Mouse (Mus musculus) skeletal muscle tissue, adult 2 months (tissue): ENCODE results near the gene Ccnyl1.
"Not testable (repeated sequence)": the region's sequence is repeated elsewhere in the genome, so short reads cannot be mapped to it uniquely, and the experiment has no call there.

ENCODE experiments used
- DNase-seq: peaks from one replicate; pipeline ENCODE4 v3.0.0-alpha.2; 2012; ENCODE audit warnings: low read depth, low spot score

Gene Ccnyl1

DNA sequence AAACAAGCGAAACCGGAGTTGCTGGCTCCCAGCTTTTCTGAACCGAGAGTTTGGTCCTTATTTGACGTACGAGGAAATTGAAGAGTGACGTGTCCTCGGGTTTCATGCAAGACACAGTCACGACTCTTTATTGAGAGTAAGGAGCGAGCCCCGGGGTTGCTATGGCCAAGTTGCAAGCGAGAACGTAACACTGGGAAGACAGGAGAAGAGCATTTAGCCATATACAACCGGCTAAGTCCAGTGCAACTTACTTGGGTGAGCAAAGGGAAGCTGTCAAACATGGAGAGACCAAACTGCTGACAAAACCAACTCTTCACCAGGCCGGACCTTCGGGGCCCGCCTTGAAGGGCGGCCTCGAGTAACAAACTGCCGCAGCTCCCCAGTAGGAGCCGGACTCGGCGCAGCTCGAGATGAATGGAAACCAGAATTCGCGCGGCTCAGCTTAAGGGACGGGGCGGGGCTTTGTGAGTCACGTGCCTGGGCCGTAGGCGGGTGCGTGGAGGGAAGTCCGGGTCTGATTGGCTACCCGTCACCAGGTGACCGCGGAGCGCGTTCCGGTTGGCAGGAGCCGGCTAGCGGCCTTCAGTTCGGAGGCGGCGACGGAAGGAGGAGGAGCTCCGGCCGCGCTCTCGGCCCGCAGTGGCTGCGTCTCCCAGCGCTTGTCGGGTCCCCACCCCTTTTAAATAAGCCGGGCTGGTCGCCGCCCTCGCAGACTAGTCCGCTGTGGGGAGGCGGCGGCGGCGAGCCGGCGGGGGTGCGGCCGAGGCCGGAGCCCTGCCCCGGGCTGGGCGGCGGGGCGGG, at the start of gene Ccnyl1:
Gene Ccnyl1 (plus strand): TSS at position 243 of the 801 bp plus-strand sequence.
- peak; percentile 99 for DNase-seq

DNA sequence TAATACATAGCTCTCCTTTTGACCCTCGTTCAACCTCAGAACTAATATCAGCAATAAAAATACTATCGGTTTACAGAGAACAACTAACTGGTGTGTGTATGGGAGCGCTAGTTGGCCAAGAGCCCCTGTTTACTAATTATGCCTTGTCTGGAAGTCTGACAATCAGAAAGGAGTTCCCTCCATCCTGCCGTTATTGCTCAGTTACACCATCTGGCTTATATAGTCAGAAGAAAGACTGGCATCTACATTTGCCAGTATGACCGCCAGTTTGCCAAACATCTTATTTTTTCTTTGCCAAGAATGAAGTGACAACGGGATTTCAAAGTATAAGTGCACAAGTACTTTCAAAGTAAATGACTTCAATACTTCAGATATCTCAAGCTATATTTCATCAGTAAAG, 49.2 kb upstream of the Ccnyl1 start:
- DNase-seq: no peak

DNA sequence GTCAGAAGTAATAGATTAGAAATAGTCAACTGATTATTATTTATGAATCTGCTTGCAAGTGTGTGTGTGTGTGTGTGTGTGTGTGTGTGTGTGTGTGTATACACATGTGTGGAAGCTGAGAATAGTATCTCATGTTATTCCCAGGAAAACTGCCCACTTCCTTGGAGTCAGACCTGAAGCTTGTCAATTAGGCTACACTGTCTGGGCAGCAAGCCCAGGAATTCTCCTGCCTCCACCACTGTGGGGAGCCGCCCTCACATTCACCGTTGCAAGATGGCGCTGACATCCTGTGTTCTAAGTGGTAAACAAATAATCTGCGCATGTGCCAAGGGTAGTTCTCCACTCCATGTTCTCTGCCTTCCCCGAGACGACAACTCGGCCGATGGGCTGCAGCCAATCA, 47.7 kb upstream of the Ccnyl1 start:
- DNase-seq: not testable (repeated sequence)

DNA sequence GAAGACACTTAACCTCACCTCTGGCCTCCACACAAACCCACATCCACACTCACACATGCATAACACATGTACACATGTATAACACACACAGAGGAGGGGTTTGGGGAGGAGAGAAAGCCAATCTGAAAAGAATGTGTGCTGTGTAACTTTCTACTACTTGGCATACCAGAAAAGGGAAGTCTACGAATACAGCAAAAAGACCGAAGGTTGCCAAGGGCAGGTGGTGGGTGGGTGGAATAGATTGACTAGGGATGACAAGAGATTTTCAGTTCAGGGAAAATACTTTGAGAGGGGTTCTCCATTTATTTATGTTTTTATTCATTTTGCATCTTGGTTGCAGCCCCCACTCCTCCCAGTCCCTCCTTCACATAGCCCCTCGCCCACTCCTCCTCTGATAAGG, 45.7 kb upstream of the Ccnyl1 start:
- DNase-seq: no peak

DNA sequence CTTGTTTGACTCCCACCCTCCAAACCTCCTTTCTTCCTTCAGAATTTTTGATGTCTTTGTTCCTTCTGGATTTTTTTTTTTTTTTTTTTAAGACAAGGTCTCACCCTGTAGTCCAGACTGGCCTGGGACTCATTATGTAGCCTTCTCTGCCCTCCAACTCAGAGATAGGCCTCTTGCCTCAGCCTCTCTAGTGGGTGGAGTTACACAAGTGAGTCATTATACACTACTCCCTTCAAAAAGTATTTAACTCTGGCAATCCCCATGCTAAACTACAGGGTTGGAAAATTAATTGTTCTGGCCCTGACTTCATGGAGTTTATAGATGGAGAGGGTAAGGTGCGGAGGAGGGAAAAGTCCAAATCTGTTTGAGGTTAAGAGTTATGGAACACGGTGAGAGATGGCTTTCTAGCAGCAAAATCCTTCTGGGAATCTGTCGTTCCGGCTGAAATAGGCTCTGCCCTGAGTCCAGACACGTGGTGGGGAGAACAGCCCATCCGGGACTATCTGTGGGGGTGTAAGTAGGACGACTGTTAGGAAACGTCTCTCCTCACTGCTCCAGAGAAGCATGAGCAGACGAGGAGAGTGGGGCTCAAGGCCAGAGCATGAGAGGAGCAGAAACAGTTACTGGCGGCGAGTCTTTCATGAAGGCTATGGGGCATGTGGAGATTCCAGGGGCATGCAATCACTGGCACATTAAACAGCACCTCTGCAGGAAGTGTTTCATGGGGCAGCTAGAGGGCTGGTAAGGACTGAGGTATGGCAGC, 40.7 kb upstream of the Ccnyl1 start:
- peak; percentile 30 for DNase-seq

DNA sequence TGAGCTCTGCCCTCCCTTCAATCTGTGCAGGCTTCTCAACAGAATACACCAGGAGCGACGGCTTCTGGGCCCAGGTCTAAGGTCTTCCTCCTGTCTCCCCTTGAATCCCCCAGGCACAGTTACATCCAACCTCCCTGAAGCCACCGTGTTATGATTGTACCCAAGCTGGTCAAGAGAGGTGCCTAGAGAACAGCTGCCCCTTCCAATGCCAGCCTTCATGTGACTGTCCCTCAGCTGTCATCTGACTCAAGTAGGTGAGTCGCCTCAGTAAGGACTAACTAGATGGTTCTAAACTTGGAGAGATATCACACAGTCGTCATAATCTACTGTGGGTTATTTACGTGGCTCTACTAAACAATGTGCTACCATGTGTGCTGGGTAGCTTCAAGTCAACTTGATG, 36.6 kb upstream of the Ccnyl1 start:
- no peak for DNase-seq

DNA sequence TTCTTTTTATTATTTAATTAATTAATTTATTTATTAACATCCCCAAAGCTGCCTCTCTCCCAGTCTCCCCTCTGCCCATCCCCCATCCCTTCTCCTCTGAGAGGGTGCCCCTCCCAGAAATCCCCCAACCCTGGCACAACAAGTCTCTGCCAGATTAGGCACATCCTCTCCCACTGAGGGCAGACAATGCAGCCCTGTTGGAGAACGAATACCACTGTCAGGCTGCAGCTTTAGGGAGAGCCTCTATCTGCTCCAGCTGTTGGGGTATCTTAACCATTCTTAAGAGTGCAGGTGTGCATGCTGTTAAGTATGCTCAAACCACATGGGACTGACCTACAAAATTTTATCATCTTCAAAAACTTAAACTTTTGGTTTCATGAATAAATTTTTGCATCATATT, 34.8 kb upstream of the Ccnyl1 start:
- no peak for DNase-seq

DNA sequence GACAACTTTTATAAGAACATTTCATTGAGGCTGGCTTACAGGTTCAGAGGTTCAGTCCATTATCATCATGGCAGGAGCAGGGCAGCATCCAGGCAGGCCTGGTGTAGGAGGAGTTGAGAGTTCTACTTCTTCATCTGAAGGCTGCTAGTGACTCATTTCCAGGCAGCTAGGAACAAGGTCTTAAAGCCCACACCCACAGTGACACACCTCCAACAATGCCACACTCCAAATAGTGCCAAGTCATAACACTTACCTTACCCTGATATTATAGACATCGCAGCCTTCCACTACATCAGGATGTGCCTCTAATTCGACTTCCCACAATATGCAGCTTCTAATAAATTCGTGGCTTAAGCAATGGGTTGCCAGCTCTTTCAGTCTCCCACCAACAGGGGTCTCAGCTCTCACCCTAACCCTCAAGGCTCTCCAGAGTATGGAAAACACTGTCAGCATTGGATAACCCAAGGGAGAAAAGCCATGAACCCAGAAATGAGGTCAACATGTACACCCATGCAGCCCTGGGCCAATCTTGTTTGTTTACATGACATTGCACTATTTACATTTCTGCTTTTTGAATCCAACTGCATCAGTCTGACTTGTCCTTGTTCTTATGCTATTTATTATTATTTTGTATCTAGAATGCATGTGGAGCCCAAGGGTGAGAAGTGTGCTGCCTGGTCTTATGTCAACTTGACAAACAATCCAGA, 33.7 kb upstream of the Ccnyl1 start:
- no peak for DNase-seq

DNA sequence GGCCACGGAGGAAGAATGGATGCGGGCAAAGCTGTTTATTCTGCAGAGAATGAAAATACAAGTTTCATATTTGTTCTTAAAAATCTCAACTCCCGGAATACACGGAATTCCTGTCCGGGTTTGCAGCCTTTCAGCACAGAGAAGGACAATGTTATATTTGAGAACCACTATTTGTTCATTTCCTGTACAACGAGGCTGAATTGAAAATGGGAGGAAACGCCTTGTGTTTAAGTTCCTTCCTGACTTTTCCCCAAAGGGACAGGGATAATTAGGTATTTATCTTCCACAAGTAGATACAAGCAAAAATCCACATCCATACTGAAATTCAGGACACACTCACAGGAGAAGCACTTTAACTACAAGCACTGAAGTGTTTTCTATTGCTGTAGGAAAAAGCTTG, 31.4 kb upstream of the Ccnyl1 start:
- no peak for DNase-seq

DNA sequence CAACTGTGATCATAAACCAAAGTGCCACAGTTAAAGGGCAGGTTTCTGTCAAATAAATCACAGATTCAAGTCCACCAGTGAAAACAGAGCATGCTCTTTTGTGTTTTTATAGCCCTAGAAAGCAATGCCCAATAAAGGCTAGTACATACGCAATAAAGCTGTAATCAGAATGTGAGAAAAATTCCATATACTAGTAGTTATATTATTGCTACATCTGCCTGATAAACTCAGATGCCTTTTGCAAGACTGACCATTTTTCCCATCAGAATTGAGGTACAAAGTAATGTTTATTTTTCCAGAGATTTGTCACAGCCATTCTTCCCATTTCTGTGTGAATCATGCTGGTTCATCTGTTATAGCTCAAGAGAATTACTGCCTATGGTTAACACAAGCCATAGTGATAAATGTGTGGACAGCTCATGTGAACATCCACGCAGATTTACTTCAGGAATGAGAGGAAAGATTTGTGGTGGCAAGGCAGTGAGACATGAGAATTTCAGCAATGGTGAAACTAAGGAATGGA, 23.1 kb upstream of the Ccnyl1 start:
- no peak for DNase-seq

DNA sequence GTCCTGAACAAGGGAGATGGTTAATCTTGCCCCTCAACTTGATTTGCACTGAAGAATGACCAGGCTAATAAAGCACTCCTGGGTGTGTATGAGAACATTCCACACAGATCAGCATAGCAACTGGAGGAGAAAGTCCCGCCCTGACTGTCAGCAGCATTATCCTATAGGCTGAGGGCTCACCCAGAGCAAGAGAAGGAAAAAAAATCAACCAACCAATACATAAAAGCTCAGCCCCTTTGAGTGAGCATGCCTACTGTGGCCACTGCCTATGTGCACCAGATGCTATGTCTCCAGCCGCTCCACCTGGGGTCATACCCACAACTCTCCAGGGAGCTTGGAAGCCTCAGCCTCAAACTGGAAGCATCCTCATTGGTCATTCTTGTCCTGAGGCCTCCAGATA, 20.8 kb upstream of the Ccnyl1 start:
- no peak for DNase-seq

DNA sequence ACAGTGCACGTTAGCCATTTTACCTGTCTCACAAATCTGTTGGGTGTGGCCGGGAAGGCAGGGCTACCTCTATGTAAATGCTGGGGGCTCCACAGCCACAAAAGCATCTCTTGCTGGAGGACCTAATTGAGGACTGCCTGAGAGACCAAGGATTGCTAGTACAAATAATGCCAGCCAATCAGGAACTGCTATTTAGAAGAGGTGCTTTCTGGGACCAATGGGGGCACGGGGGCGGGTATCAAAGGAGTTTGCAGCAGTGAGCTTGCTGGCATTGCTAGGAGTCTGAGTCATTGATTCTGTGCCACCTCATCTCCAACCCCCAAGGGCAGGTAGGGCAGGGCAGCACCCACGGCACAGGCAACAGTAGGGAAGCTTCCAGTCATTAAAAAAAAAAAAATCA, 16.3 kb upstream of the Ccnyl1 start:
- no peak for DNase-seq

DNA sequence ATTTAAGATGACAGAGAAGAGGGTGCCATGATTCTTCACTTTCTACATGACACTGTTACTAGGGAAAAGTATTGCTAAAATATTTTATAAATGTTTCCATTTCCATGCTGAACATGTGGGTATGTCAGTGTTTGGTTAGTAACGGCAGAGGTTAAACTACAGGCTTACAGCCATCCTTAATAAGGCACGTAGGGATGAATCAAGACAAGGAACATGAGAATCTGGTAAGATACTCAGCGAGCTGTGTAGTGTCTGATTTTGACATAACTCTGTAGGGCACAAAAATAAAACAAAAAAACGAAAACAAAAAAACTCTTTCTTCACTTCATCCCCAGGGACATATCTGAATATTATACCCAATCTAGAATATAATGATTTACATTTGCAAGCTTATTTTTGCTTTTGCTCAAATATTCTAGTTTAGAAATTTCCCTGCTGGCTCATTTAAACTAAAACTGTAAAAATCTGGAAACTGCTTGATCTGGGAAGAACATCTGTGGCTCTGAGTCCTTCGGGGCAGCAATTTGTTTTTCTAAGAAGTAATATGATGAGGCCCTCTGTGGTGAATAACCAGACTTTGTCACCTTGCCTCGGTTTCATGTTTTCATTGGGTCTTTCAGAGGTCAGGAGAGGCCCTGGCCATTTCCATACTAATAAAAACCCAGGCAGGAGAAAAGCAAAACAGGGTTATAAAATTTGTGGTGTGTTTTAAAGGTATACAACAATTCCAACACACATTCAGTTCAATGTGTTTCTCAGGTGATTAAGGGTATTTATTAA, 14.0 kb upstream of the Ccnyl1 start:
- peak; percentile 44 for DNase-seq

DNA sequence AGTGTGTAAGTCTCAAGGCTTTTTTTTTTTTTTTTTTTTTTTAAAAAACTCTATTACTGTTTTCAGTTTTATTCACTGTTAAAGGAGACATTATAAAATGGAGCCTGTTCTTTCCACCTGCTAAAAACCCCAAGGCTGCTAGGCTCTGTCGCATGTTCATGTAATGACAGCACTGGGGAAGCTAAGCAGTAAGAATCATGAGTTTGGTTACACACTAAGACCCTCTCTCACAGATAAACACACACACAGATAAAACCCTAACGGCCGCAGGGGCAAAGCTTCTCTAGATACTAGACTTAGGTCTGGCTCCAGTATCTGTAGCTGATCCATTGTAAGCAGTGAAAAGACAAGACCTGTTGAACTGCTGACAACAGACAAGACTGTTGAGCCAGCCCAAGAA, 8.8 kb upstream of the Ccnyl1 start:
- DNase-seq: no peak

DNA sequence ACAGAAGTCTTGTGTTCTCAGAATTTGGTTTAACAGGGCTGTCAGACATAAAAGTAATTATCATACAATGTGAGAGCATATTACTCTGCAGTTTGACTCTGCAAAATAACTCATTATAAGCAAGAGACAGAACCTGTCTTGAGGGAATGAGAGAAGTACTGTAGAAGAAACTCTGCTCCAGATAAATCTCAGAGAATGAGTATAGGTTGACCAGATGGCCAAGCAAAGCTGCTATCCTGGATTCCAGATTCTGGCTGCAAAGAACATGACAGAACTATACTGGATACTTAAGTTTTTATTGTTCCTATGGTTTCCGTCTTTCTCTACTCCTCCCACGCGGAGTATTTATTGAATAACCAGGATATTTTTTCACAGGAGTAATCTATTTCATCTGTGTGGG, 7.2 kb upstream of the Ccnyl1 start:
- no peak for DNase-seq

DNA sequence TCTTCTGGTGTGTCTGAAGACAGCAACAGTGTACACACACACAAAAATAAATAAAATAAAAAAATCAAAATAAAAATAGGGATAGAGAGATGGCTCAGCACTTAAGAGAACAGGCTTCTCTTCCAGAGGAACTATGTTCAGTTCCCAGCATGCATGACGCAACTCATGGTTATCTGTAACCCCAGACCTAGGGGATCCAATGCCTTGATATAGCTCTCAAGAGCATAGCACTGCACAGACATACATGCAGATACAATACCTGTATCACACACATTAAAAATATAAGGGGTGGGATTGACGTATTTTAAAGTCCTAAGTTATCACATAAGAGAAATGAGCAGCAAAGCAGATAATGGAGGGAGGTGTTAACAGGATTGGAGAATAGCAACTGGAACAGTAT, 5.8 kb upstream of the Ccnyl1 start:
- no peak for DNase-seq

DNA sequence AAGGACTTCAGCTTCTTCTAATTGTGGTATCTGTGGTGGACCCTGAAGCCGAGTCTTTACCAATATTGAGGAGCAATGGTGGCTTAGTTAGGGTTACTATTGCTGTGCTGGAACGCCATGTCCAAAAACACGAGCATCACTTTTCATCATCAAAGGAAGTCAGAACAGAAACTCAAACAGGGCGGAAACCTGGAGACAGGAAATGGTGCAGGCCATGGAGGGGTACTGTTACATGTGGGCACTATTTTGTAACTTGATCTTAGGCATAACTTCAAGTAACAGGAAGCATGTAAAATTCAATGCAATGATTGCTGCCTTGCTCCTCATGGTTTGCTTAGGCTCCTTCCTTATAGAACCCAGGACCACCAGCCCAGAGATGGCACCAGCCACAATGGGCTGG, 2.2 kb upstream of the Ccnyl1 start:
- no peak for DNase-seq

DNA sequence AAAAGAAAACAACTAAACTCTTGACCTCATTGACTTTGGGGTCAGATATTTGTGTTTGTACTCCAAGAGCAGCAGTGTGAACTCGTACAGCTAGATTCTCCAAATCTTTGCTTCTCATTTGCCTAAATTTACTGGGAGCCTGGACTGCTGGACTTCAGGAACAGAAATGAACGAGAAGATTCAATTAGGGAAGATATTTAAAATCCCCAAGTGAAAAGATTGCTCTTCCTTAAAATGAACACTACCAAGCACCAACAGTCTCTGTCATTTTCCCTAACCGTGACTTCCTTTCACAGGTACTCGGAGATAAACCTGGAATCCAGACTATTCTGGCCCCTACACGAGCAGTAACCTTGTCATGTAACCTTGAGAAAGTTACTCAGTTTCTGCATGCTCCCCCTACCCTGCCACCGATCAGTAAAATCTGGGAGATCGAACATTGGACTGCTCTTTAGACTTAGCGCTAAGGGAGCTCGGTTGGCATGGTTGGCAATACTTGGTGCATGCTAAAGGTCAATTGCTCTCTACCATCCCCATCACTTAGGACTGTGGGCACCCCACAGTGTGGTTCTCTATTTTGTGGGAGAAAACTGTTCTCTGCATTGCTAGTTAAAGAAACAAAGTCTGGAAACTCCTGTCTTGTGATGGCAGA, 568 bp upstream of the Ccnyl1 start:
- DNase-seq: no peak

DNA sequence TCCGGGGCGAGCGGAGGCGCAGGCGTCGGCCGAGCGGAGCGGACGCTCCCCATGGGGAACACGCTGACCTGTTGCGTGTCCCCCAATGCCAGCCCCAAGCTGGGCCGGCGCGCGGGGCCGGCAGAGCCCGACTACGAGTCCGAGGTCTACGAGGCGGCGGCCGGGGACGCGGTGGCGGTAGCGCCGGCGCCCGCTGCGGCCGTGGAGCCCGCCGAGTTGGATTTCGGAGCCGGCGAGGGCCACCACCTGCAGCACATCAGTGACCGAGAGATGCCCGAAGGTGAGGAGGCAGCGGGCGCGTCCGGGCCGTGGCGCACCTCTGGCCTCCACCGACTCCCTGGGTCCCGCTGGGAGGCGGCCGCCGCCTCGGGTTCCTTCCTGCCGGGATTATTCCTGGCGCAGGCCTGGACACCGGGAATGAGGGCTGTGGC, 881 bp downstream of the Ccnyl1 start:
- DNase-seq: no peak

DNA sequence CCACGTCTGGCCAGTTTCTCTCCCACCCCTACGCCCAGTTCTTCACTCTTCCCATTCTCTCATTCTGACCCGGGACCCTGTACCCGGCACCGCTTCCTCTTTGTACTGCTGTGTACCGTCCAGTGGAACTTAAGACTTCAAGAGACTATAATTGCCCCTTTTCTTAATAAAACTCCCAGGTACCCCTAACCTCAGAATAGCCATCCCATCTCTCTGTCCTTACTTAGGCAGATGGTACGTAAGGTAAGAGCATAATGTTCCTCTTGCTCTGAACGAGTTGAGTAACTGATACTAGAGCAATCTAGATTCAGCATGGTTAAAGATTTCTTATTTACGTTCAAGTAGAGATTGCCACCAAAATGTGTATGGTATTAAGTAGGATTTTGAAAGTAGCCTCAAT, 1.3 kb downstream of the Ccnyl1 start:
- no peak for DNase-seq

DNA sequence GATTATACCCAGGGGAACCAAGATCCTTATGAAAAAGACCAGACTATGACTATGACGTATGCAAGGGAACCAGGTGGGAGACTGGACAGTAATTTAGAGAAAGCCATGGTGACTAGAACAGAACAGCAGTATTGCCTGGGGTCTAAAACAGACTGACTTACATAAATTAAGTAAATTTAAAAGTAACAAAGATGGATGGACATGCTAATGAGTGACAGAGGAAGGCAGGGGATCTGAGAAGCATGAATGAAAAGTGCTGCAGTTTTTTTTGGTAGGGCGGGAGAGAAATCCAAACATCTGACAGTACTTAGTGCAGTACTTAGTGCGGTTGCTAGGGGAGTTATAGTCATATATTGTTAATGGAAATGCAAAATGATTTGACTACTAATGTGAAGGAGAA, 4.9 kb downstream of the Ccnyl1 start:
- DNase-seq: no peak
